Mouse (Mus musculus) small intestine, adult 10 weeks (tissue): ENCODE results near the gene Olfr287. TPM values are rescaled to one million over a fixed set of nuclear protein-coding genes. Genes with fewer than 3 reads are reported as not detected.

Experiments
- polyA plus RNA-seq: library from polyadenylated mRNA; stranded (reverse); fragments of 350-450 nt; fragmentation: Illumina TruSeq; extraction: RNeasy Lipid Tissue Mini Kit (QIAGEN cat#74804); gene quantifications from one replicate; pipeline ENCODE4 v1.2.3, GENCODE M21; 2014; ENCODE audit warnings: low replicate concordance

The Olfr287 gene
- polyA plus RNA-seq = not detected

GRCm38 (mm10) chr15:98220877-98221276 lies at the start of gene Olfr287, which contains the start of gene Gm44579:
Olfr287 (minus strand) TSS chr15:98221056.
Gm44579 (minus strand) TSS chr15:98220977.

GRCm38 (mm10) chr15:98257193-98257592 lies 36.3 kb upstream of the Olfr287 start, which contains the start of gene H1fnt:
H1fnt (minus strand) TSS chr15:98257293.

GRCm38 (mm10) chr15:98234350-98234749 lies 13.5 kb upstream of the Olfr287 start, which contains the start of gene Olfr286:
Olfr286 (minus strand) TSS chr15:98234450.

GRCm38 (mm10) chr15:98195442-98195841 lies 25.4 kb downstream of the Olfr287 start, which contains the start of gene Olfr288:
Olfr288 (minus strand) TSS chr15:98195542.

GRCm38 (mm10) chr15:98166963-98167644 lies 53.8 kb downstream of the Olfr287 start, which contains the start of gene Ccdc184:
Ccdc184 (plus strand) TSS chr15:98167158.

GRCm38 (mm10) chr15:98165525-98165924 lies 55.3 kb downstream of the Olfr287 start, which contains the start of gene Asb8:
Asb8 (minus strand) TSS chr15:98165625.

Other genes starting within 250 kb of the Olfr287 start
- not detected for gene Col2a1, start 216.4 kb downstream of the Olfr287 start, polyA plus RNA-seq
- gene Pfkm, start 128.5 kb downstream of the Olfr287 start, polyA plus RNA-seq = 1.2 TPM
- 24.5 TPM for gene Senp1, start 127.3 kb downstream of the Olfr287 start, polyA plus RNA-seq
- gene Asb8, start 55.4 kb downstream of the Olfr287 start, polyA plus RNA-seq = 21.4 TPM
- gene Ccdc184, start 53.9 kb downstream of the Olfr287 start, polyA plus RNA-seq = not detected
- not detected for gene Olfr288, start 25.5 kb downstream of the Olfr287 start, polyA plus RNA-seq
- gene Gm44579, start 79 bp downstream of the Olfr287 start, polyA plus RNA-seq = not detected
- not detected for gene Olfr286, start 13.4 kb upstream of the Olfr287 start, polyA plus RNA-seq
- not detected for gene H1fnt, start 36.2 kb upstream of the Olfr287 start, polyA plus RNA-seq
- gene Zfp641, start 75.1 kb upstream of the Olfr287 start, polyA plus RNA-seq = 0.63 TPM
- gene Olfr285, start 96.3 kb upstream of the Olfr287 start, polyA plus RNA-seq = not detected
- not detected for gene Olfr284, start 119.9 kb upstream of the Olfr287 start, polyA plus RNA-seq
- not detected for gene Olfr283, start 159.9 kb upstream of the Olfr287 start, polyA plus RNA-seq
- not detected for gene Olfr282, start 210.2 kb upstream of the Olfr287 start, polyA plus RNA-seq
- not detected for gene Olfr281, start 231.5 kb upstream of the Olfr287 start, polyA plus RNA-seq
- gene OR5BS1P, start 248.8 kb upstream of the Olfr287 start, polyA plus RNA-seq = not detected